Mouse (Mus musculus) left cerebral cortex, adult 6 months (tissue): ENCODE data around the gene Ntng2. TPM values are rescaled to one million over a fixed set of nuclear protein-coding genes. Genes with fewer than 3 reads are reported as not detected.

Experiments used
- long read RNA-seq, 2 experiments: library from polyadenylated mRNA; unstranded; transcript quantifications; one replicate each; pipeline ENCODE4 v2.0.0; 2019 to 2020
- polyA plus RNA-seq: library from polyadenylated mRNA; unstranded; fragments of <200 nt; fragmentation: Nextera tagmentation; gene quantifications from 2 replicates; pipeline ENCODE4 v1.2.3, GENCODE M21; 2021

Gene Ntng2
- 13.2 and 30.6 TPM in 2 replicates for polyA plus RNA-seq
- long read RNA-seq, experiment 1, partial matches to known transcripts: 0 of 1 reads
- long read RNA-seq, experiment 1, other reads (novel, unspliced or antisense): 1 of 1 reads
- long read RNA-seq, experiment 2, partial matches to known transcripts: 0 of 1 reads
- long read RNA-seq, experiment 2, other reads (novel, unspliced or antisense): 1 of 1 reads

DNA sequence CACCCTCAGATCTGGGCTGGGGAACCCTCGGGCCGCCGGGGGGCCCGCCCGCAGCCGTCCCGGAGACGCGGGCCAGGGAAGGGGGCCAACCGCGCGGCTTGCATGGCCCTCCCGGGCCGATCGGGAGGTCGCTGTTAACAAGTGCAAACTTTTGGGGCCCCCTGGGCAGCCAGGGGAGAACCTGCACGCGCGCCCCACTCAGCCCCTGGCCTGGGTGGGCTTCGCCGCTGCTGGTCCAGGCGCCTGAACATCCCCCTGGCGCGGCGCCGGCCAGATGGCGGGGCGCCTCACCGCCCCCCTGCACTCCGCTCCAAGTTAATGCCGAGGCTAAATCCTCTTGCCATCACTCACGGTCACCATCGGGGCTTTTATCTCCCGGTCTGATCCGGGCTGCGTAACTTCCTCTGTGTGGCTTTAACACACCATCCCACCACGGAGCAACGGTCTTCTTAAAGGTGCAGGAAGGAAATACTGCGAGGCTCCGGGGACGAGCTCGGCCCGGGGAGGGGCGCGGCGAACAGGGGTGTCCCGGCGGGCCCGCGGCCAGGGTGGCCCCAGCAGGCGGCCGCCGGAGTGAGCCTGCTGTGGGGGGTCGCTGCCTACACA lies at the start of gene Ntng2:
Gene Ntng2 (minus strand): TSS at position 407 of the 606 bp plus-strand sequence.

Other genes with a start within 250 kb of the Ntng2 start
- gene Cfap77, start 197.9 kb downstream of the Ntng2 start, polyA plus RNA-seq: 0.18 and 0.35 TPM in 2 replicates
- 2.1 TPM in 2 replicates for gene Ttf1, start 192.7 kb downstream of the Ntng2 start, polyA plus RNA-seq
- gene Setx, start 128.8 kb downstream of the Ntng2 start, polyA plus RNA-seq: 6.0 and 7.7 TPM in 2 replicates
- 38.2 and 46.9 TPM in 2 replicates for gene Med27, start 93.8 kb upstream of the Ntng2 start, polyA plus RNA-seq